Comparison of ENCODE assay signal across 26 mouse cellular contexts in genomic region chr4:126326036-126326435, GRCm38 (mm10). TPM values are rescaled to one million over a fixed set of nuclear protein-coding genes. Genes with fewer than 3 reads are reported as not detected.
DNase-seq lines count a peak whose midpoint lies in the region; ATAC-seq and TF ChIP-seq lines count a peak whose summit lies in the region.
"Had no signal": no experiment of that assay in that cellular context is flagged by ENCODE, and none has a peak within 500 bp of the region (broad histone marks: within the 10 kb centered on the region; RNA-seq: fewer than 3 reads in every experiment).

No protein-coding gene starts in this region.

- TF ChIP-seq EP300 in stomach, postnatal 0 days (optimal IDR thresholded peaks at IDR 0.05): no peak

- H3K9ac ChIP-seq in forebrain, postnatal 0 days: no peak overlapping the region
- H3K9ac ChIP-seq in forebrain, embryonic 15.5 days (replicated peaks): no peak overlapping the region
- H3K9ac ChIP-seq in kidney, postnatal 0 days (ENCODE audit: low read depth, low read length): no peak overlapping the region
- no peak overlapping the region for H3K9ac ChIP-seq in midbrain, postnatal 0 days (replicated peaks; ENCODE audit: low read length, poor library complexity, severe bottlenecking)
- H3K9ac ChIP-seq in midbrain, embryonic 16.5 days (ENCODE audit: low read depth, low read length): no peak overlapping the region
- H3K9ac ChIP-seq in stomach, postnatal 0 days (ENCODE audit: low read length): no peak overlapping the region
- H3K9ac ChIP-seq: liver, embryonic 12.5 days had no signal

- no peak for DNase-seq in forebrain, postnatal 0 days
- no peak for DNase-seq in kidney, postnatal 0 days (ENCODE audit: low spot score)
- no peak for DNase-seq in kidney, postnatal 36 days
- DNase-seq in midbrain, postnatal 0 days (ENCODE audit: low spot score): no peak
- no peak for DNase-seq in stomach, postnatal 0 days (ENCODE audit: low spot score)
- no peak for DNase-seq in adrenal gland, postnatal 36 days
- DNase-seq: adrenal gland, postnatal 25 days; cerebellum, adult 18-20 months; gastrocnemius, postnatal 14 days; heart, adult 11 months; heart, postnatal 4 days; kidney, adult 2 months; lung, postnatal 10 days; thymus, adult 2 months had no signal

- no peaks in the 10 kb centered on the region for H3K36me3 ChIP-seq in forebrain, postnatal 0 days (ENCODE audit: insufficient read depth)
- H3K36me3 ChIP-seq in forebrain, embryonic 15.5 days: no peaks in the 10 kb centered on the region
- H3K36me3 ChIP-seq in kidney, postnatal 0 days (ENCODE audit: insufficient read depth, low read length): no peaks in the 10 kb centered on the region
- H3K36me3 ChIP-seq in midbrain, postnatal 0 days (ENCODE audit: insufficient read depth, low read length): no peaks in the 10 kb centered on the region
- H3K36me3 ChIP-seq in midbrain, embryonic 16.5 days (ENCODE audit: control insufficient read depth, insufficient read depth, low read length): no peaks in the 10 kb centered on the region
- H3K36me3 ChIP-seq in stomach, postnatal 0 days (ENCODE audit: control insufficient read depth, insufficient read depth, low read length): no peaks in the 10 kb centered on the region
- H3K36me3 ChIP-seq: hindbrain, embryonic 13.5 days; limb, embryonic 12.5 days; liver, embryonic 12.5 days had no signal

- H3K9me3 ChIP-seq in forebrain, postnatal 0 days (ENCODE audit: low read length): no peaks in the 10 kb centered on the region
- no peaks in the 10 kb centered on the region for H3K9me3 ChIP-seq in forebrain, embryonic 15.5 days
- no peaks in the 10 kb centered on the region for H3K9me3 ChIP-seq in kidney, postnatal 0 days (replicated peaks; ENCODE audit: low read length)
- H3K9me3 ChIP-seq in midbrain, postnatal 0 days (ENCODE audit: low read length): no peaks in the 10 kb centered on the region
- H3K9me3 ChIP-seq in midbrain, embryonic 16.5 days (replicated peaks; ENCODE audit: control insufficient read depth, low read length, poor library complexity, severe bottlenecking): no peaks in the 10 kb centered on the region
- no peaks in the 10 kb centered on the region for H3K9me3 ChIP-seq in stomach, postnatal 0 days (ENCODE audit: control insufficient read depth, low read length)
- H3K9me3 ChIP-seq: hindbrain, embryonic 13.5 days; limb, embryonic 12.5 days; liver, embryonic 12.5 days had no signal

- 27% methylated on average over 6 of the region's 6 CpGs for WGBS in forebrain, postnatal 0 days
- 18% methylated on average over 6 of the region's 6 CpGs for WGBS in forebrain, embryonic 15.5 days
- WGBS in kidney, postnatal 0 days: 20% methylated on average over 6 of the region's 6 CpGs
- 29% methylated on average over 6 of the region's 6 CpGs for WGBS in midbrain, postnatal 0 days
- WGBS in midbrain, embryonic 16.5 days: 22% methylated on average over 6 of the region's 6 CpGs
- 24% methylated on average over 6 of the region's 6 CpGs for WGBS in stomach, postnatal 0 days

- H3K27me3 ChIP-seq in forebrain, postnatal 0 days (ENCODE audit: insufficient read depth, low read length): no peaks in the 10 kb centered on the region
- no peaks in the 10 kb centered on the region for H3K27me3 ChIP-seq in forebrain, embryonic 15.5 days
- no peaks in the 10 kb centered on the region for H3K27me3 ChIP-seq in kidney, postnatal 0 days (ENCODE audit: insufficient read depth, low read length)
- no peaks in the 10 kb centered on the region for H3K27me3 ChIP-seq in midbrain, postnatal 0 days (ENCODE audit: insufficient read depth, low read length)
- peaks cover 6% of the 10 kb centered on the region for H3K27me3 ChIP-seq in midbrain, embryonic 16.5 days (ENCODE audit: control insufficient read depth, insufficient read depth, low read depth, low read length)
- H3K27me3 ChIP-seq in stomach, postnatal 0 days (ENCODE audit: control insufficient read depth, insufficient read depth, low read length): no peaks in the 10 kb centered on the region
- H3K27me3 ChIP-seq: CH12.LX, Patski had no signal

- H3K4me2 ChIP-seq in forebrain, postnatal 0 days (ENCODE audit: low read depth): no peak overlapping the region
- no peak overlapping the region for H3K4me2 ChIP-seq in forebrain, embryonic 15.5 days (replicated peaks)
- no peak overlapping the region for H3K4me2 ChIP-seq in kidney, postnatal 0 days (ENCODE audit: low read length)
- no peak overlapping the region for H3K4me2 ChIP-seq in midbrain, postnatal 0 days (ENCODE audit: low read depth, low read length, poor library complexity, severe bottlenecking)
- no peak overlapping the region for H3K4me2 ChIP-seq in midbrain, embryonic 16.5 days (ENCODE audit: low read length)
- H3K4me2 ChIP-seq in stomach, postnatal 0 days (replicated peaks; ENCODE audit: low read depth): no peak overlapping the region

- no peaks in the 10 kb centered on the region; the same call in 1 of the 2 replicates for H3K4me1 ChIP-seq in forebrain, postnatal 0 days (ENCODE audit: insufficient read depth)
- H3K4me1 ChIP-seq in forebrain, embryonic 15.5 days: peaks cover 20% of the 10 kb centered on the region
- peaks cover 5% of the 10 kb centered on the region; the same call in 1 of the 2 replicates for H3K4me1 ChIP-seq in kidney, postnatal 0 days (replicated peaks; ENCODE audit: insufficient read depth, low read length)
- H3K4me1 ChIP-seq in midbrain, postnatal 0 days (ENCODE audit: insufficient read depth, low read length): no peaks in the 10 kb centered on the region
- peaks cover 9% of the 10 kb centered on the region for H3K4me1 ChIP-seq in midbrain, embryonic 16.5 days (ENCODE audit: control insufficient read depth, insufficient read depth, low read length)
- peaks cover 4% of the 10 kb centered on the region for H3K4me1 ChIP-seq in stomach, postnatal 0 days (replicated peaks; ENCODE audit: control insufficient read depth, insufficient read depth)

- TF ChIP-seq CTCF in forebrain, postnatal 0 days (IDR thresholded peaks at IDR 0.05; ENCODE audit: low read depth): peak; percentile 17; the same call in 1 of the 2 replicates
- TF ChIP-seq CTCF in kidney, postnatal 0 days (IDR thresholded peaks at IDR 0.05; ENCODE audit: low read depth): 0 out of 2 replicates have a peak, but pooled peaks have one; percentile 16
- TF ChIP-seq CTCF in midbrain, postnatal 0 days (IDR thresholded peaks at IDR 0.05): peak; percentile 15; the same call in 1 of the 2 replicates
- TF ChIP-seq CTCF in stomach, postnatal 0 days (IDR thresholded peaks at IDR 0.05; ENCODE audit: low read depth): peak; percentile 50; the same call in 1 of the 2 replicates

- ATAC-seq in forebrain, postnatal 0 days: no peak
- no peak for ATAC-seq in forebrain, embryonic 15.5 days (replicated peaks)
- ATAC-seq in kidney, postnatal 0 days (replicated peaks; ENCODE audit: low FRiP score, low read depth): no peak
- ATAC-seq in midbrain, postnatal 0 days (ENCODE audit: low FRiP score): no peak
- ATAC-seq in midbrain, embryonic 16.5 days: no peak
- no peak for ATAC-seq in stomach, postnatal 0 days (ENCODE audit: low FRiP score, low TSS enrichment)
- ATAC-seq: inflammation-experienced regulatory T-cells, adult 6 months; liver, embryonic 12.5 days; Patski had no signal

- no peak overlapping the region for H3K4me3 ChIP-seq in forebrain, postnatal 0 days (ENCODE audit: low read depth, low read length)
- H3K4me3 ChIP-seq in forebrain, embryonic 15.5 days: no peak overlapping the region
- H3K4me3 ChIP-seq in kidney, postnatal 0 days (replicated peaks; ENCODE audit: low read depth, low read length): no peak overlapping the region
- H3K4me3 ChIP-seq in midbrain, postnatal 0 days (ENCODE audit: low read depth, low read length): no peak overlapping the region
- no peak overlapping the region for H3K4me3 ChIP-seq in midbrain, embryonic 16.5 days (ENCODE audit: low read depth, low read length)
- H3K4me3 ChIP-seq in stomach, postnatal 0 days (ENCODE audit: low read depth, low read length): no peak overlapping the region
- H3K4me3 ChIP-seq: hindbrain, embryonic 13.5 days; liver, embryonic 12.5 days had no signal

- no peak overlapping the region for H3K27ac ChIP-seq in forebrain, postnatal 0 days (ENCODE audit: low read depth, low read length)
- no peak overlapping the region for H3K27ac ChIP-seq in forebrain, embryonic 15.5 days (replicated peaks)
- H3K27ac ChIP-seq in kidney, postnatal 0 days: no peak overlapping the region
- H3K27ac ChIP-seq in midbrain, postnatal 0 days (ENCODE audit: low read depth, low read length): no peak overlapping the region
- no peak overlapping the region for H3K27ac ChIP-seq in midbrain, embryonic 16.5 days (ENCODE audit: low read length)
- no peak overlapping the region for H3K27ac ChIP-seq in stomach, postnatal 0 days (replicated peaks)
- H3K27ac ChIP-seq: hindbrain, embryonic 13.5 days; liver, embryonic 12.5 days had no signal

RNA-seq across cellular contexts. Expression of gene Tekt2, which starts 0.5 kb away (rescaled TPM):
- 2.1 and 3.4 TPM in 2 replicates for total RNA-seq in forebrain, postnatal 0 days (2014; rRNA removed)
- 9.7 and 16.3 TPM in 2 replicates for polyA plus RNA-seq in forebrain, postnatal 0 days (2015; fragmentation: Nextera tagmentation; extraction: Ambion mirVana)
- 12.7 and 16.0 TPM in 2 replicates for polyA plus RNA-seq in forebrain, embryonic 15.5 days (2015; fragmentation: Nextera tagmentation; extraction: Ambion mirVana)
- 2.1 TPM in 2 replicates for polyA plus RNA-seq in kidney, postnatal 0 days (2015; fragmentation: Nextera tagmentation; extraction: Ambion mirVana)
- total RNA-seq in midbrain, postnatal 0 days (2014; rRNA removed): 5.0 and 6.3 TPM in 2 replicates
- 19.1 and 19.9 TPM in 2 replicates for polyA plus RNA-seq in midbrain, postnatal 0 days (2015; fragmentation: Nextera tagmentation; extraction: Ambion mirVana)
- 15.3 and 17.3 TPM in 2 replicates for polyA plus RNA-seq in midbrain, embryonic 16.5 days (2015; fragmentation: Nextera tagmentation; extraction: Ambion mirVana)
- polyA plus RNA-seq in stomach, postnatal 0 days (2015; fragmentation: Nextera tagmentation; extraction: Ambion mirVana): 3.6 and 3.9 TPM in 2 replicates
- 1 to 10 TPM; 1.4 TPM for total RNA-seq in adrenal gland, postnatal 36 days (2021)
- total RNA-seq: common myeloid progenitor, adult 5-6 weeks; MEL; neutrophil, adult 5-6 weeks had no signal
- polyA plus RNA-seq: erythroblast, embryonic 14.5 days; inflammation-experienced regulatory T-cells, adult 6 months had no signal

RNA-seq across cellular contexts. Expression of gene Adprhl2, which starts 4.5 kb away (rescaled TPM):
- 72.1 and 74.8 TPM in 2 replicates for total RNA-seq in forebrain, postnatal 0 days (2014; rRNA removed)
- 77.8 and 83.3 TPM in 2 replicates for polyA plus RNA-seq in forebrain, postnatal 0 days (2015; fragmentation: Nextera tagmentation; extraction: Ambion mirVana)
- polyA plus RNA-seq in forebrain, embryonic 15.5 days (2015; fragmentation: Nextera tagmentation; extraction: Ambion mirVana): 81.9 and 85.3 TPM in 2 replicates
- polyA plus RNA-seq in kidney, postnatal 0 days (2015; fragmentation: Nextera tagmentation; extraction: Ambion mirVana): 64.5 and 65.2 TPM in 2 replicates
- 61.9 and 73.5 TPM in 2 replicates for total RNA-seq in midbrain, postnatal 0 days (2014; rRNA removed)
- 80.6 and 84.1 TPM in 2 replicates for polyA plus RNA-seq in midbrain, postnatal 0 days (2015; fragmentation: Nextera tagmentation; extraction: Ambion mirVana)
- polyA plus RNA-seq in midbrain, embryonic 16.5 days (2015; fragmentation: Nextera tagmentation; extraction: Ambion mirVana): 83.9 and 87.5 TPM in 2 replicates
- polyA plus RNA-seq in stomach, postnatal 0 days (2015; fragmentation: Nextera tagmentation; extraction: Ambion mirVana): 33.8 and 35.7 TPM in 2 replicates
- total RNA-seq in adrenal gland, postnatal 36 days (2021): 10 to 100 TPM; 31.2 to 34.2 TPM

RNA-seq across cellular contexts. Expression of gene Col8a2, which starts 39.4 kb away (rescaled TPM):
- 6.5 and 11.6 TPM in 2 replicates for total RNA-seq in forebrain, postnatal 0 days (2014; rRNA removed)
- 2.5 and 3.0 TPM in 2 replicates for polyA plus RNA-seq in forebrain, postnatal 0 days (2015; fragmentation: Nextera tagmentation; extraction: Ambion mirVana)
- polyA plus RNA-seq in forebrain, embryonic 15.5 days (2015; fragmentation: Nextera tagmentation; extraction: Ambion mirVana): 2.0 and 3.0 TPM in 2 replicates
- polyA plus RNA-seq in kidney, postnatal 0 days (2015; fragmentation: Nextera tagmentation; extraction: Ambion mirVana): 7.9 and 8.1 TPM in 2 replicates
- total RNA-seq in midbrain, postnatal 0 days (2014; rRNA removed): 8.3 and 11.0 TPM in 2 replicates
- 1.3 TPM in 2 replicates for polyA plus RNA-seq in midbrain, postnatal 0 days (2015; fragmentation: Nextera tagmentation; extraction: Ambion mirVana)
- 2.2 and 2.5 TPM in 2 replicates for polyA plus RNA-seq in midbrain, embryonic 16.5 days (2015; fragmentation: Nextera tagmentation; extraction: Ambion mirVana)
- polyA plus RNA-seq in stomach, postnatal 0 days (2015; fragmentation: Nextera tagmentation; extraction: Ambion mirVana): 6.4 and 7.8 TPM in 2 replicates
- total RNA-seq in adrenal gland, postnatal 36 days (2021): 1 to 10 TPM; 3.0 to 3.2 TPM
- total RNA-seq: CH12.LX; common myeloid progenitor, adult 5-6 weeks; MEL; neutrophil, adult 5-6 weeks had no signal
- polyA plus RNA-seq: erythroblast, embryonic 14.5 days; inflammation-experienced regulatory T-cells, adult 6 months had no signal
